Mouse (Mus musculus): ENCODE data around the gene Bfar.

GRCm38 (mm10) chr16:13750626-13751025 is 79.0 kb downstream of the Bfar start:
- TF ChIP-seq POLR2A (IDR thresholded peaks at IDR 0.05; ENCODE audit: insufficient read length, low read depth) (no peak), CEBPB (IDR thresholded peaks at IDR 0.05; ENCODE audit: insufficient read depth, poor library complexity, severe bottlenecking) (no peak), REST (IDR thresholded peaks at IDR 0.05; ENCODE audit: insufficient read depth, insufficient read length) (no peak), MAX (IDR thresholded peaks at IDR 0.05; ENCODE audit: low read depth) (no peak), POLR2AphosphoS2 (IDR thresholded peaks at IDR 0.05; ENCODE audit: insufficient read length, low read depth) (no peak), MYOG (IDR thresholded peaks at IDR 0.05; ENCODE audit: control insufficient read depth in 1 of 3, insufficient read depth in 1 of 3, insufficient read length in 2 of 3, low read depth in 2 of 3) (no peak), USF1 (IDR thresholded peaks at IDR 0.05; ENCODE audit: low read depth) (no peak), MYOD1 (IDR thresholded peaks at IDR 0.05; ENCODE audit: control insufficient read depth in 1 of 3, insufficient read length in 2 of 3, low read depth in 2 of 3) (no peak), E2F4 (IDR thresholded peaks at IDR 0.05; ENCODE audit: insufficient read depth) (no peak), SRF (IDR thresholded peaks at IDR 0.05; ENCODE audit: control insufficient read depth, insufficient read length, low read depth) (no peak), TCF12 (IDR thresholded peaks at IDR 0.05; ENCODE audit: insufficient read depth, poor library complexity, severe bottlenecking) (no peak), TCF3 (IDR thresholded peaks at IDR 0.05; ENCODE audit: insufficient read length, low read depth) (no peak)
